Mouse (Mus musculus) lung, postnatal 0 days (tissue): ENCODE results near the gene Hoxd4.

Source experiments
- CTCF ChIP-seq: IDR thresholded peaks from 2 replicates; pipeline ENCODE4 v1.5.1; 2016; ENCODE audit warnings: antibody characterized with exemption, mild to moderate bottlenecking
- EP300 ChIP-seq: IDR thresholded peaks from 2 replicates; pipeline ENCODE4 v1.6.1; 2016; ENCODE audit warnings: antibody characterized with exemption, mild to moderate bottlenecking, control low read depth

- no peak for TF ChIP-seq EP300
- no peak for TF ChIP-seq CTCF
These were observed 30.2 kb downstream of the Hoxd4 start for GRCm38 (mm10) chr2:74741979-74742277.
